Mouse (Mus musculus) megakaryocyte, embryonic 14.5 days (primary cell): Measurements from ENCODE around the gene Cbr4. TPM values are rescaled to one million over a fixed set of nuclear protein-coding genes. Genes with fewer than 3 reads are reported as not detected.

ENCODE experiments used
- H3K27me3 ChIP-seq: replicated peaks from 2 replicates; pipeline ENCODE3; 2012; ENCODE audit warnings: inconsistent platforms
- H3K36me3 ChIP-seq: replicated peaks from 2 replicates; pipeline ENCODE3; 2012; ENCODE audit warnings: low read length, inconsistent platforms, mixed read lengths
- H3K4me1 ChIP-seq: 2 replicates; pipeline ENCODE4 v1.6.1; 2012; ENCODE audit warnings: inconsistent platforms
- H3K4me3 ChIP-seq: replicated peaks from 2 replicates; pipeline ENCODE3; 2012; ENCODE audit warnings: moderate library complexity, mild to moderate bottlenecking, inconsistent platforms
- H3K9me3 ChIP-seq: 2 replicates; pipeline ENCODE4 v1.6.1; 2012; ENCODE audit warnings: inconsistent platforms
- FLI1 ChIP-seq: IDR thresholded peaks from 2 replicates; pipeline ENCODE4 v1.6.1; 2012; ENCODE audit warnings: low read length, inconsistent platforms, mixed read lengths
- GATA1 ChIP-seq: IDR thresholded peaks from 3 replicates; pipeline ENCODE4 v1.6.1; 2012; ENCODE audit warnings: mixed read lengths, low read length, inconsistent platforms, borderline replicate concordance
- polyA plus RNA-seq: library from polyadenylated mRNA; stranded (reverse); fragments of >175 nt; gene quantifications from 2 replicates; pipeline ENCODE4 v1.2.3, GENCODE M21; 2012; ENCODE audit warnings: low replicate concordance; ENCODE audit not compliant: insufficient read depth

Gene Cbr4
- 0.63 and 1.6 TPM in 2 replicates for polyA plus RNA-seq

DNA sequence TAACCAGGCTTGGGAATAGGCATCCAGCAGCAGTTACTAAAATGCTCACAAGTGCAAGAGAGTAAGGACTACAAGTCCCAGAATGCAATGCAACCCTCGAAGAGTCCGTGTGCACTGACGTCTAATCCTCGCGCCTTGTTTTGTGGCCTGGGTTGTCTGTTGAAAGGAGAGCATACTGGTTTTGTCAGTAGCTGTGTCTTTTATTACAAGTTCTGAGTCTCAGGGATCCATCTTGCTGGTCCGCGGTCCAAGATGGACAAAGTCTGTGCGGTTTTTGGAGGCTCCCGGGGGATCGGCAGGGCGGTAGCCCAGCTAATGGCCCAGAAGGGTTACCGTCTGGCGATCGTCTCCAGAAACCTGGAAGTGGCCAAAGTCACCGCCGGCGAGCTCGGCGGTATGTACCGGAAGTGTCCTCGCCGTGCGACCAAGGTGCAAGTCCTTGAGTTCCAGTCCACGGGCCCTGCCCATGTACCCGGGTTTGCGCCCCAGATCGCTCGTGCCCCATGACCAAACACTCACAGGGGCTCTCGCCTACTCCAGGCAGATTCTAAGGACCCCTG is at the start of gene Cbr4:
TSS of gene Cbr4 (plus strand) at position 138 of the 560 bp plus-strand sequence.
- H3K9me3 ChIP-seq: no peaks in the 10 kb centered on the region
- peak within 1 kb of the TSS; percentile 95 for H3K4me3 ChIP-seq
- peaks cover 11% of the 10 kb centered on the region for H3K4me1 ChIP-seq
- H3K36me3 ChIP-seq: peaks cover 19% of the 10 kb centered on the region
- no peaks in the 10 kb centered on the region for H3K27me3 ChIP-seq
- TF ChIP-seq GATA1 (no peak), FLI1 (no peak)

DNA sequence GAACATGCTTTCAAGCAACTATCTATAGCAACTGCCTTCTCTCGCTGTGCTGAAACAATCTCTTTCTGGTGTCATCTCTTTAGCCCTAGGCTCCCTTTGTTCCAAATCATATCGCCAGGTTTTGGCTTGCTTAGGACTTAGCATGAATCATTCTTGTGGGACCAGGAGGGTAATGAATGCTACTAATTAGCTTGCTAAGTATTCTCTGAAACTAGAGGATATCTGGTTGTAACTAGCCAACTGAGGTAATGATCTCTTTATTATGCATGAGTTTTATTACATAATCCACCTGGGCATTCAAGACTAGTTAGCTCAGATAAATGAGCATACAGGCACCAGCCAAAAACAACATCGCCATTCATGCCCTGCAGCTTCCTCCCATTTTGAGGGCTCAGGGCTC is 44.5 kb upstream of the Cbr4 start:
- no peaks in the 10 kb centered on the region for H3K36me3 ChIP-seq
- H3K4me3 ChIP-seq: no peak overlapping the region
- H3K27me3 ChIP-seq: no peaks in the 10 kb centered on the region
- peaks cover 62% of the 10 kb centered on the region for H3K9me3 ChIP-seq
- TF ChIP-seq FLI1: no peak
- no peak for TF ChIP-seq GATA1
- H3K4me1 ChIP-seq: 0 out of 2 replicates have a peak, but pooled peaks cover under 1% of the 10 kb centered on the region

- Histone ChIP-seq H3K4me1 (no peaks in the 10 kb centered on the region), H3K27me3 (no peaks in the 10 kb centered on the region), H3K36me3 (no peaks in the 10 kb centered on the region), H3K4me3 (no peak overlapping the region), H3K9me3 (peaks cover 53% of the 10 kb centered on the region)
- no peak for TF ChIP-seq FLI1
These were observed 43.2 kb upstream of the Cbr4 start for GRCm38 (mm10) chr8:61444358-61444757.

- Histone ChIP-seq H3K4me3 (no peak overlapping the region), H3K36me3 (no peaks in the 10 kb centered on the region), H3K27me3 (no peaks in the 10 kb centered on the region), H3K9me3 (peaks cover 49% of the 10 kb centered on the region), H3K4me1 (peaks cover 5% of the 10 kb centered on the region)
- TF ChIP-seq FLI1: no peak
- no peak for TF ChIP-seq GATA1
These were observed 41.2 kb upstream of the Cbr4 start for GRCm38 (mm10) chr8:61446329-61446728.

DNA sequence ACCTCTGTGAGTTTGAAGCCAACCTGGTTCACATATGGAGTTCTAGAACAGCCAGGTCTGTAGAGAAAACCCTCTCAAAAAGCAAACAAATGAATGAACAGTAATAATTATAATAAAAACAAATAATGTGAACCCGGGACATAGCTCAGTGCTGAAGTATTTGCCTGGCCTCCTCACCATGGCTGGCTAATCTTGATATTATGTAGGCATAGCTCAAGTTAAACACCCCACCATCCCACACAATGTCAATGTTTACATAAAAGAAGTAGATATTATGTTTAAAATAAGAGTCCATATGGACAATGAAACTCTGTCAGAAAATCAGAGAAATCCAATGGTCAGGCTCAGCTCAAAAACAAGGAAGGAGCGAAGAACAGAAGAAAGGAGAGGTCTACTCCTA is 39.4 kb upstream of the Cbr4 start:
- peaks cover 12% of the 10 kb centered on the region for H3K4me1 ChIP-seq
- no peak overlapping the region for H3K4me3 ChIP-seq
- H3K9me3 ChIP-seq: peaks cover 36% of the 10 kb centered on the region
- TF ChIP-seq GATA1 (no peak), FLI1 (no peak)
- H3K27me3 ChIP-seq: no peaks in the 10 kb centered on the region
- H3K36me3 ChIP-seq: no peaks in the 10 kb centered on the region

DNA sequence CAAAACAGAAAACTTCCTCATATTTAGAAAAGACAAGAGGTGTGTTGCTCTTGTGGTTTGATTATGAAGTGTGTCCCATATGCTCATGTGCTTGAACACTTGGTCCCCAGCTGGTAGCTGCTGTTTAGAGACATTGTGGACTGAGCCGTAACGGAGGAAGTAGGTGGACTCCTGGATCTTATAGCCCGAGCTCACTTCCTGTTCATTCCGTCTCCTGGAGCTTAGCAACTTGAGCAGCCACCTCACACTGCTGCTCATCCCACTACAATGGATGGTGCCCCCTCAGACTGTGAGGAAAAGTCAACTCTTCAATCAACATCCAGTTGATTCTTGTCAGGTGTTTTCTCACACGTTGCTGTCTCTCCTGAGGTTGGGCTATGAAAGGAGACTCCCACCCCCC is 38.7 kb upstream of the Cbr4 start:
- no peaks in the 10 kb centered on the region for H3K36me3 ChIP-seq
- H3K4me3 ChIP-seq: no peak overlapping the region
- H3K9me3 ChIP-seq: peaks cover 29% of the 10 kb centered on the region
- H3K27me3 ChIP-seq: no peaks in the 10 kb centered on the region
- H3K4me1 ChIP-seq: peaks cover 12% of the 10 kb centered on the region
- no peak for TF ChIP-seq FLI1
- TF ChIP-seq GATA1: no peak

- Histone ChIP-seq H3K36me3 (no peaks in the 10 kb centered on the region), H3K4me3 (peak overlapping the region; percentile 83), H3K9me3 (peaks cover 21% of the 10 kb centered on the region), H3K27me3 (no peaks in the 10 kb centered on the region), H3K4me1 (peaks cover 12% of the 10 kb centered on the region)
- TF ChIP-seq FLI1 (no peak), GATA1 (no peak)
These were observed 36.5 kb upstream of the Cbr4 start for GRCm38 (mm10) chr8:61450916-61451575.

DNA sequence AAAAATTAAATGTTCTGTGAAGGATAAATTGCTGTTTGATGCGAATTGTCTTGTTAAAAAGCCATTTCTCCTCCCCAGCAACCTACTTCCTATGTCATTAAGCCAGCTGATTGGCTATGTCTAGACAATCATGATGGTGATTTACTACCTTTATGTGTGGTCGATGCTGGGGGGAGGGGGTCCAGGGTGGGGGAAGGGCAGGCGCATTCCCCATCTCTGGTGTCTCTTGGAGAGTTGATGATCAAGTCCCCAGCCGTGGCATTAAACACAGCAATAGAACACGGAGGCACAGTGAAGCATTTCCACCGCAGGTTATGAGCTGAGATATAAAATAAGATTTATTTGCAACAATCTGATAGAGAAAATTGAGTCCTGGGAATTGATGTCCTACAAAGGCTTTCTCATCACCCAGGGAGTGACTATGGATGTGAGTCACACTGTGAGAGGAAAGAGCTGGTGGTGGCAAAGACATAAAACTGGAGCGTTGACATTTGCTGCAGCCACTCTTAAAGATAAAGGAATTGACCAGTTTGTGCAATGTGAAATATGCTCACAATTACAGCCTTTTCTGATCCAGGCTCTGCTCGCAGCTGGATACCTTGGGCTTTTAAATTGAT is 35.7 kb upstream of the Cbr4 start:
- Histone ChIP-seq H3K4me3 (no peak overlapping the region), H3K27me3 (no peaks in the 10 kb centered on the region), H3K9me3 (peaks cover 21% of the 10 kb centered on the region), H3K4me1 (peaks cover 12% of the 10 kb centered on the region), H3K36me3 (no peaks in the 10 kb centered on the region)
- no peak for TF ChIP-seq FLI1
- no peak for TF ChIP-seq GATA1

DNA sequence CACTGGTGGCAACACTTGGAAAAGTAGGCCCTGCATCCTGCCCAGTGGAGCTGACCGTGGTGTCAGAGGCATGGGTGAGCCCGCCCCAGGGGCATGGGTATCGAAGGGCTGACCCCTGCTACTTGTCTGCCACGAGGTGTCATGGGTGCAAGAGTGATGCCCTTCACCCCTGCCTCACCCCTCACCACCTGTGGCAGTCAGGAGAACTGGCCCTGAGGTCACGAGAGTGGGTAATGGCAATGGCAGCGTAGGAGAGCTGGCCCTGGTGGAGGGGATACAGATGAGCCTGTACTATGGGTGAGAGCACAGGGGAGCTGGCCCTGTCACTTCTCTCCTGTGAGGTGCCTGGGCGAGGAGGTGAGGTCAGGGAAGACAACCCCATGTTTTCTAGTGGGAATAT is 27.8 kb upstream of the Cbr4 start:
- Histone ChIP-seq H3K4me1 (peaks cover 10% of the 10 kb centered on the region), H3K4me3 (peak overlapping the region; percentile 31), H3K27me3 (peaks cover 2% of the 10 kb centered on the region), H3K9me3 (peaks cover 5% of the 10 kb centered on the region; the same call in 1 of the 2 replicates), H3K36me3 (no peaks in the 10 kb centered on the region)
- TF ChIP-seq FLI1: no peak
- TF ChIP-seq GATA1: no peak

DNA sequence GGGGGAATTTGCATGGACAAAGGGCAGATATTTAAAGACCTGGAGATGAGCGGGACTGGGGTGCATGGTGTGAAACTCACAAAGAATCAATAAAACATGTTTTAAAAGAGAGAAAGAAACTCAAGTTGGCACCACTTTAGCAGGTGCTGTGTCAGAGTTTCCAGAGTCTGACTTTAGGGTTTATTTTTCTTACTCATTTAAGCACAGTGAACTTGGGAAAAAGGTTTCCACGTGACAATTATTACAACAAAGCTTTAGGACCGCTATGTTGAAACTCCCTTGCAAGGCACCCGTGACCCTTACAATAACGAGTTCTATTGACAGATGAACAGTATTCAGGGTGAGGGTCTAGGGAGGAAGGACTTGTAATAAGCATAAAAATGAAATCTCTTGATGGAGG is 25.3 kb upstream of the Cbr4 start:
- H3K4me3 ChIP-seq: no peak overlapping the region
- H3K36me3 ChIP-seq: no peaks in the 10 kb centered on the region
- H3K9me3 ChIP-seq: no peaks in the 10 kb centered on the region; the same call in 1 of the 2 replicates
- H3K27me3 ChIP-seq: peaks cover 2% of the 10 kb centered on the region
- H3K4me1 ChIP-seq: peaks cover 15% of the 10 kb centered on the region
- no peak for TF ChIP-seq FLI1
- no peak for TF ChIP-seq GATA1

- Histone ChIP-seq H3K27me3 (peaks cover 2% of the 10 kb centered on the region), H3K4me1 (peaks cover 15% of the 10 kb centered on the region), H3K36me3 (no peaks in the 10 kb centered on the region), H3K9me3 (no peaks in the 10 kb centered on the region; the same call in 1 of the 2 replicates), H3K4me3 (peak overlapping the region; percentile 10)
- no peak for TF ChIP-seq FLI1
- no peak for TF ChIP-seq GATA1
These were observed 23.1 kb upstream of the Cbr4 start for GRCm38 (mm10) chr8:61464393-61464792.
